Mouse (Mus musculus) liver, postnatal 0 days (tissue): Measurements from ENCODE around the gene Sytl4.

Source experiments
- CTCF ChIP-seq: sonication (generic); IDR thresholded peaks from 2 replicates; pipeline ENCODE4 v1.5.1; 2016; ENCODE audit warnings: antibody characterized with exemption, low read depth
- EP300 ChIP-seq: IDR thresholded peaks from 2 replicates; pipeline ENCODE4 v1.6.1; 2016; ENCODE audit warnings: antibody characterized with exemption, low read depth, mild to moderate bottlenecking

GRCm38 (mm10) chrX:133898014-133898542 is 83.5 kb downstream of the Sytl4 start, which contains the start of gene Tspan6:
- no peak for TF ChIP-seq EP300
- peak; percentile 50 for TF ChIP-seq CTCF
